Mouse (Mus musculus): Measurements from ENCODE around the gene Pusl1. TPM values are rescaled to one million over a fixed set of nuclear protein-coding genes. Genes with fewer than 3 reads are reported as not detected.

Pusl1 gene
- total and polyA plus RNA-seq, 2 experiments from 2014 or later: 54.3 to 95.9 TPM

DNA sequence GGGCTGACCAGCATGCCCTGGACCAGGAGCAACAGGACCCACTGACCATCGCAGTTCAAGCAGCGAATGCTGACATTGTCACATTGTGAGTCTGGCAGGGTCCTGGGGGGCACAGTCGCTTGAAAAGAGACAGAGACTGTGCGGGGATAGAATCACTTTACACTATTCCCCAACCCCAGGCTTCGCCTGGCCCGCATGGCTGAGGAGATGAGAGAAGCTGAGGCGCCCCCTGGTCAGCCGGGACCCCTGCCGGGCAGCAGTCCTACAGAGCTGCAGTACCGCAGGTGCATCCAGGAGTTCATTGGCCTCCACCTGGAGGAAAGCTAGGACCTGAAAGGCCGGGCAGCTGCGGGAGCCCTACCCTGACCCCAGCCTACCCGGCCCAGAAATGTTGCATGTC, 14.1 kb upstream of the Pusl1 start:
- Histone ChIP-seq H3K36me3 (ENCODE audit: insufficient read depth, low read length) (peaks cover 59% of the 10 kb centered on the region), H3K27ac (ENCODE audit: low read depth, low read length) (no peak overlapping the region), H3K4me1 (ENCODE audit: insufficient read depth, low read length) (no peaks in the 10 kb centered on the region), H3K4me2 (ENCODE audit: low read depth, low read length, poor library complexity, severe bottlenecking) (no peak overlapping the region), H3K9ac (replicated peaks; ENCODE audit: low read length, poor library complexity, severe bottlenecking) (no peak overlapping the region), H3K27me3 (ENCODE audit: insufficient read depth, low read length) (no peaks in the 10 kb centered on the region), H3K4me3 (ENCODE audit: low read depth, low read length) (no peak overlapping the region), H3K9me3 (ENCODE audit: low read length) (no peaks in the 10 kb centered on the region)
- WGBS: 81% methylated on average over 13 of the region's 13 CpGs
- DNase-seq (ENCODE audit: low spot score) (no peak), ATAC-seq (ENCODE audit: low FRiP score) (no peak)
- TF ChIP-seq CTCF (IDR thresholded peaks at IDR 0.05): no peak

- H3K4me1 ChIP-seq (ENCODE audit: insufficient read depth, low read length): no peaks in the 10 kb centered on the region
- 90% methylated on average over 13 of the region's 13 CpGs for WGBS
- H3K4me2 ChIP-seq (ENCODE audit: low read depth, low read length, poor library complexity, severe bottlenecking): no peak overlapping the region
- ATAC-seq (ENCODE audit: low FRiP score) (no peak), DNase-seq (ENCODE audit: low spot score) (peak; percentile 49)
- no peaks in the 10 kb centered on the region for H3K27me3 ChIP-seq (ENCODE audit: insufficient read depth, low read length)
- peaks cover 68% of the 10 kb centered on the region for H3K36me3 ChIP-seq (ENCODE audit: insufficient read depth, low read length)
- H3K27ac ChIP-seq (ENCODE audit: low read depth, low read length): no peak overlapping the region
- H3K4me3 ChIP-seq (ENCODE audit: low read depth, low read length): no peak overlapping the region
- no peaks in the 10 kb centered on the region for H3K9me3 ChIP-seq (ENCODE audit: low read length)
- H3K9ac ChIP-seq (replicated peaks; ENCODE audit: low read length, poor library complexity, severe bottlenecking): no peak overlapping the region
- peak; percentile 63 for TF ChIP-seq CTCF (IDR thresholded peaks at IDR 0.05)
Measured at GRCm38 (mm10) chr4:155904318-155905102, 12.9 kb upstream of the Pusl1 start.

DNA sequence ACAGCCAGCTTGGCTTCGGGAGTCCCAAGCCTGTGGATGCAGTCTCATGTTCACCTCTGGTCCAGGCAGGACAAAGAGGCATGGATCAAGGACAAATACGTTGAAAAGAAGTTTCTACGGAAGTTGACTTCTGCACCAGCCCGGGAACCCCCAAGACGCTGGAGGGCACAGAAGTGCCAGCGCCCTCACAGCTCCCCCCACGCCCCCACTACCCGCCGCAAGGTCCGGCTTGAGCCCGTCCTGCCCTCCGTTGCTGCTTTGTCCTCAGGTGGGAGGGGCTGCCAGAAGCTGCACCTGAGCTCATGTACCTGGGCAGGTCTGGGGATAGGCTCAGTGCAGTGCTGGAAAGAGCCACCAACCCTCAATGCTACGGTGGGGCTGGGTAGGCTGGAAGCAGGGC, 11.7 kb upstream of the Pusl1 start:
- no peak overlapping the region for H3K27ac ChIP-seq (ENCODE audit: low read depth, low read length)
- H3K4me1 ChIP-seq (ENCODE audit: insufficient read depth, low read length): no peaks in the 10 kb centered on the region
- no peak for DNase-seq (ENCODE audit: low spot score)
- H3K9me3 ChIP-seq (ENCODE audit: low read length): no peaks in the 10 kb centered on the region
- H3K9ac ChIP-seq (replicated peaks; ENCODE audit: low read length, poor library complexity, severe bottlenecking): no peak overlapping the region
- H3K36me3 ChIP-seq (ENCODE audit: insufficient read depth, low read length): peaks cover 81% of the 10 kb centered on the region
- H3K4me3 ChIP-seq (ENCODE audit: low read depth, low read length): no peak overlapping the region
- TF ChIP-seq CTCF (IDR thresholded peaks at IDR 0.05): no peak
- no peaks in the 10 kb centered on the region for H3K27me3 ChIP-seq (ENCODE audit: insufficient read depth, low read length)
- H3K4me2 ChIP-seq (ENCODE audit: low read depth, low read length, poor library complexity, severe bottlenecking): no peak overlapping the region
- WGBS: 97% methylated on average over 13 of the region's 13 CpGs
- no peak for ATAC-seq (ENCODE audit: low FRiP score)

DNA sequence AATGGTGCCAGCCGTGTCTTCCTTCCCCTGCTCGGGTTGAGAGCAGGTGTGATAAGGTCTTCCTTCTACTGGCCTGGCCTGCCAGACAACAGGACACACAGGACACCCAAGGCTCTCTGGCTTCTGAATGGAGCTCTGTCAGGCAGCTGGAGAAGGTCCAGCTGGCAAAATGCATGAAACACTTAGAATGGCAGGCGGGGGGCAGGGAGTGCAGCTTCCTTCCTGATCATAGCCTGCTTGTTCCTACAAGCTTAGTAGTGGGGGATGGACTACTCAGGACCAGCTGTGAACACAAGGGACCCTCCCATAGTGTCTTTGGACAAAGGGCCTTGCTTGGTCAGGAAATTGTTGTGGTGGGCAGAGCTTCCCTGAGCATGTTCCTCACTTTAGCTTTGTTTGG, 9.6 kb upstream of the Pusl1 start:
- Histone ChIP-seq H3K4me2 (ENCODE audit: low read depth, low read length, poor library complexity, severe bottlenecking) (no peak overlapping the region), H3K27ac (ENCODE audit: low read depth, low read length) (no peak overlapping the region), H3K4me3 (ENCODE audit: low read depth, low read length) (no peak overlapping the region), H3K9me3 (ENCODE audit: low read length) (no peaks in the 10 kb centered on the region), H3K36me3 (ENCODE audit: insufficient read depth, low read length) (peaks cover 83% of the 10 kb centered on the region), H3K9ac (replicated peaks; ENCODE audit: low read length, poor library complexity, severe bottlenecking) (no peak overlapping the region), H3K27me3 (ENCODE audit: insufficient read depth, low read length) (no peaks in the 10 kb centered on the region), H3K4me1 (ENCODE audit: insufficient read depth, low read length) (no peaks in the 10 kb centered on the region)
- 83% methylated on average over 3 of the region's 3 CpGs for WGBS
- DNase-seq (ENCODE audit: low spot score): peak; percentile 67
- TF ChIP-seq CTCF (IDR thresholded peaks at IDR 0.05): no peak
- no peak for ATAC-seq (ENCODE audit: low FRiP score)

GRCm38 (mm10) chr4:155899355-155899754, 7.8 kb upstream of the Pusl1 start:
- Histone ChIP-seq H3K9me3 (ENCODE audit: low read length) (no peaks in the 10 kb centered on the region), H3K36me3 (ENCODE audit: insufficient read depth, low read length) (peaks cover 66% of the 10 kb centered on the region), H3K27ac (ENCODE audit: low read depth, low read length) (no peak overlapping the region), H3K4me1 (ENCODE audit: insufficient read depth, low read length) (peaks cover 12% of the 10 kb centered on the region), H3K4me2 (ENCODE audit: low read depth, low read length, poor library complexity, severe bottlenecking) (no peak overlapping the region), H3K27me3 (ENCODE audit: insufficient read depth, low read length) (no peaks in the 10 kb centered on the region), H3K4me3 (ENCODE audit: low read depth, low read length) (no peak overlapping the region), H3K9ac (replicated peaks; ENCODE audit: low read length, poor library complexity, severe bottlenecking) (no peak overlapping the region)
- WGBS: 96% methylated on average over 7 of the region's 7 CpGs
- ATAC-seq (ENCODE audit: low FRiP score) (no peak), DNase-seq (ENCODE audit: low spot score) (no peak)
- no peak for TF ChIP-seq CTCF (IDR thresholded peaks at IDR 0.05)

GRCm38 (mm10) chr4:155898318-155898717, 6.7 kb upstream of the Pusl1 start:
- 100% methylated on average over 2 of the region's 2 CpGs for WGBS
- ATAC-seq (ENCODE audit: low FRiP score) (no peak), DNase-seq (ENCODE audit: low spot score) (no peak)
- peaks cover 22% of the 10 kb centered on the region for H3K4me1 ChIP-seq (ENCODE audit: insufficient read depth, low read length)
- H3K27ac ChIP-seq (ENCODE audit: low read depth, low read length): no peak overlapping the region
- H3K4me3 ChIP-seq (ENCODE audit: low read depth, low read length): no peak overlapping the region
- peaks cover 56% of the 10 kb centered on the region for H3K36me3 ChIP-seq (ENCODE audit: insufficient read depth, low read length)
- TF ChIP-seq CTCF (IDR thresholded peaks at IDR 0.05): no peak
- no peaks in the 10 kb centered on the region for H3K9me3 ChIP-seq (ENCODE audit: low read length)
- H3K27me3 ChIP-seq (ENCODE audit: insufficient read depth, low read length): no peaks in the 10 kb centered on the region
- H3K4me2 ChIP-seq (ENCODE audit: low read depth, low read length, poor library complexity, severe bottlenecking): no peak overlapping the region
- no peak overlapping the region for H3K9ac ChIP-seq (replicated peaks; ENCODE audit: low read length, poor library complexity, severe bottlenecking)

Data from midbrain, postnatal 0 days (tissue).